Mouse (Mus musculus) C2C12 (cell line): Measurements from ENCODE around the gene Gtdc1. TPM values are rescaled to one million over a fixed set of nuclear protein-coding genes. Genes with fewer than 3 reads are reported as not detected.

ENCODE experiments used
- H3K27me3 ChIP-seq: one replicate; pipeline ENCODE4 v1.6.1; 2011; ENCODE audit not compliant: control insufficient read depth, insufficient read depth, insufficient read length
- H3K36me3 ChIP-seq: one replicate; pipeline ENCODE4 v1.6.1; 2011; ENCODE audit not compliant: control insufficient read depth, insufficient read depth
- H3K4me3 ChIP-seq: one replicate; pipeline ENCODE4 v1.5.1; 2011; ENCODE audit warnings: mild to moderate bottlenecking, control low read depth; ENCODE audit not compliant: poor library complexity, insufficient read depth, severe bottlenecking
- H3K79me2 ChIP-seq: one replicate; pipeline ENCODE4 v1.6.1; 2011; ENCODE audit not compliant: control insufficient read depth, insufficient read depth
- H3K79me3 ChIP-seq: one replicate; pipeline ENCODE4 v1.6.1; 2011; ENCODE audit warnings: low read depth, control low read depth
- H3ac ChIP-seq: one replicate; pipeline ENCODE3; 2011; ENCODE audit warnings: low read depth; ENCODE audit not compliant: control insufficient read depth, insufficient read length
- CEBPB ChIP-seq: IDR thresholded peaks from one replicate; pipeline ENCODE4 v1.6.1; 2011; ENCODE audit warnings: low read depth, mild to moderate bottlenecking, control low read depth, moderate library complexity
- CTCF ChIP-seq: IDR thresholded peaks from one replicate; pipeline ENCODE4 v1.5.1; 2011; ENCODE audit not compliant: control insufficient read depth, insufficient read depth, insufficient read length
- FOSL1 ChIP-seq: IDR thresholded peaks from one replicate; pipeline ENCODE4 v1.8.0; 2011; ENCODE audit warnings: mild to moderate bottlenecking, low read length; ENCODE audit not compliant: poor library complexity, insufficient read depth, severe bottlenecking
- MAX ChIP-seq: IDR thresholded peaks from one replicate; pipeline ENCODE4 v1.6.1; 2011; ENCODE audit warnings: mild to moderate bottlenecking, control low read depth
- MYOD1 ChIP-seq: IDR thresholded peaks from one replicate; pipeline ENCODE4 v1.6.1; 2011; ENCODE audit warnings: low read depth; ENCODE audit not compliant: control insufficient read depth, insufficient read length
- MYOG ChIP-seq: IDR thresholded peaks from one replicate; pipeline ENCODE4 v1.6.1; 2011; ENCODE audit not compliant: control insufficient read depth, insufficient read length; ENCODE audit errors: extremely low read depth
- USF1 ChIP-seq: IDR thresholded peaks from one replicate; pipeline ENCODE4 v1.6.1; 2011; ENCODE audit warnings: low read depth, mild to moderate bottlenecking, control low read depth, moderate library complexity
- polyA plus RNA-seq: library from polyadenylated mRNA; unstranded; fragments of >200 nt; fragmentation: generic; extraction: Trizol; gene quantifications from one replicate; pipeline ENCODE4 v1.2.1, GENCODE M21; 2012; ENCODE audit warnings: missing spikeins

Gene Gtdc1
- polyA plus RNA-seq, 1 experiment = 3.6 TPM

GRCm38 (mm10) chr2:44638157-44638556 lies 289.3 kb downstream of the Gtdc1 start:
- TF ChIP-seq CTCF = no peak
- no peak overlapping the region for H3K4me3 ChIP-seq
- H3ac ChIP-seq = no peak overlapping the region
- no peaks in the 10 kb centered on the region for H3K36me3 ChIP-seq
- H3K27me3 ChIP-seq = no peaks in the 10 kb centered on the region
- no peaks in the 10 kb centered on the region for H3K79me3 ChIP-seq
- H3K79me2 ChIP-seq = no peaks in the 10 kb centered on the region

DNA sequence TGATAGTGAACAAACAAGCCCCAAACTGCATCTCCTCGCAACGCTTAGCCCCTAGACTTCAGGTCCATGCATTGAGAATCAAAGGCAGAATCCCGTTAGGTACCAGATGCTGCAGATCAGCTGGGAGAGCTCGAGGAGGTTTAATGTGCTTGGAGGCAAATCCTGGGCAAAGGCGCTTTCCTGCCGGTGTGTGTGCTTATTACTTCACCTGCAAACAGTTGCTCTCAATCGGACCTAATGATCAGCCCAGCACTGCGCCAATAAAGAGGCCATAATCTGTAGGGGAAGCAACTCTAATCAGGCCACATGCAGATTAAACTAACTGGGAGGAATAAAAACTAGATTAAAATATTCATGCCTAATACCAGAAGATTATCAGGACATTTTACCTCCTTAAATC lies 293.5 kb downstream of the Gtdc1 start:
- Histone ChIP-seq H3K27me3 (no peaks in the 10 kb centered on the region), H3K79me3 (no peaks in the 10 kb centered on the region), H3K36me3 (no peaks in the 10 kb centered on the region), H3ac (no peak overlapping the region), H3K4me3 (no peak overlapping the region), H3K79me2 (no peaks in the 10 kb centered on the region)
- no peak for TF ChIP-seq MAX
- no peak for TF ChIP-seq CEBPB
- TF ChIP-seq CTCF = no peak
- TF ChIP-seq FOSL1 = no peak
- no peak for TF ChIP-seq MYOG
- TF ChIP-seq MYOD1 = no peak
- no peak for TF ChIP-seq USF1

GRCm38 (mm10) chr2:44633064-44633463 lies 294.4 kb downstream of the Gtdc1 start:
- no peak overlapping the region for H3K4me3 ChIP-seq
- no peak for TF ChIP-seq MYOD1
- TF ChIP-seq CTCF = no peak
- no peak for TF ChIP-seq MYOG
- no peak for TF ChIP-seq MAX
- TF ChIP-seq FOSL1 = no peak
- no peaks in the 10 kb centered on the region for H3K27me3 ChIP-seq
- H3K36me3 ChIP-seq = no peaks in the 10 kb centered on the region
- H3K79me3 ChIP-seq = no peaks in the 10 kb centered on the region
- H3ac ChIP-seq = no peak overlapping the region
- no peaks in the 10 kb centered on the region for H3K79me2 ChIP-seq

DNA sequence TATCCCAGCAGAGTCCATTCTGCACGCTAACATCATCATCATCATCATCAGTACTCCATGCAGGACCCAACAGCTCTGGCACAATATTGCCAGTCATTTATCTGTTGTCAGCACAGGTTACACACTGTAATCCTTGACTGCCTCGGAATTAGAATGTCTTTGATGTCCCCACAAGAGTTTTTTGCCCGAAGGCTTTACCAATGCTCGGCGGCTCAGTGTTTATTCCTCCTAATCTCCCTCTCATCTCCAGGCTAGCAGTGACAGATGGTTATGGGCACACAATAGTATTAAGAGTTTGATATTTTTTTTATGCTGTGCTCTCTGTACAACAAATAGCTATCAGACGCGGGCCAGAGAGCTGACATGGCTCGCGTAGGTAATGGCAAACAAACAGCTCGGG lies 294.9 kb downstream of the Gtdc1 start:
- TF ChIP-seq FOSL1 (no peak), USF1 (no peak), MYOG (no peak), CTCF (no peak), MAX (no peak), MYOD1 (no peak), CEBPB (no peak)
- no peaks in the 10 kb centered on the region for H3K36me3 ChIP-seq
- H3K79me2 ChIP-seq = no peaks in the 10 kb centered on the region
- H3ac ChIP-seq = no peak overlapping the region
- H3K4me3 ChIP-seq = no peak overlapping the region
- H3K79me3 ChIP-seq = no peaks in the 10 kb centered on the region
- H3K27me3 ChIP-seq = no peaks in the 10 kb centered on the region

GRCm38 (mm10) chr2:44631064-44631463 lies 296.4 kb downstream of the Gtdc1 start:
- no peak overlapping the region for H3ac ChIP-seq
- no peaks in the 10 kb centered on the region for H3K36me3 ChIP-seq
- H3K79me3 ChIP-seq = no peaks in the 10 kb centered on the region
- no peaks in the 10 kb centered on the region for H3K79me2 ChIP-seq
- TF ChIP-seq FOSL1 = no peak
- TF ChIP-seq CTCF = no peak
- no peak for TF ChIP-seq MAX
- TF ChIP-seq USF1 = no peak
- no peak for TF ChIP-seq MYOG
- TF ChIP-seq MYOD1 = no peak
- TF ChIP-seq CEBPB = no peak
- no peak overlapping the region for H3K4me3 ChIP-seq
- no peaks in the 10 kb centered on the region for H3K27me3 ChIP-seq

DNA sequence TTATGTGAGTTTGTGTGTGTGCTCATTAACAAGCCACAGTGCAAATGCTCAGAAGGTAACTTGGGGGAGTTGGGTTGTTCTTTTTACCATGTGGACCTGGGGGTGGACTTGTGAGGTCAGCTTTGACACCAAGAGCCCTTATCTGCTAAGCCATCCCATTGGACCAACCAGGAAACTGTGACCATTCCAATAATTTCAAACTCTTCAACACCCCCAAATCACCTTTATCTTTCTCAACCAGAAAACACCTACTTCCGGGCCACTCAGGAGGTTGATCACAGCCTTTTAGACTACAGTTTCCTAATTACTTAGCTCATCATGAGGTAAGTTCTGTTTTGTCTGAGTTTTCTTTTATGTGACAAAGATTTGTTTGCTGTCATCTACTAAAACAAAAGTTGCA lies 298.7 kb downstream of the Gtdc1 start:
- H3K4me3 ChIP-seq = no peak overlapping the region
- H3K79me2 ChIP-seq = no peaks in the 10 kb centered on the region
- H3K27me3 ChIP-seq = no peaks in the 10 kb centered on the region
- no peaks in the 10 kb centered on the region for H3K36me3 ChIP-seq
- no peaks in the 10 kb centered on the region for H3K79me3 ChIP-seq
- H3ac ChIP-seq = no peak overlapping the region
- TF ChIP-seq MAX (no peak), CEBPB (no peak), CTCF (no peak), USF1 (no peak), MYOD1 (no peak), FOSL1 (no peak), MYOG (no peak)
